Mouse (Mus musculus) G1E (cell line): ENCODE data around the gene Pbx1.

Source experiments
- CTCF ChIP-seq: IDR thresholded peaks from 2 replicates; pipeline ENCODE4 v1.5.1; 2012; ENCODE audit warnings: low read depth, low read length, inconsistent platforms, mixed read lengths
- GATA1 ChIP-seq: IDR thresholded peaks from 2 replicates; pipeline ENCODE4 v1.6.1; 2012; ENCODE audit warnings: borderline replicate concordance, low read length, inconsistent platforms, mixed read lengths
- GATA2 ChIP-seq: IDR thresholded peaks from 2 replicates; pipeline ENCODE4 v1.6.1; 2012; ENCODE audit warnings: low read depth, low read length, inconsistent platforms, borderline replicate concordance

DNA sequence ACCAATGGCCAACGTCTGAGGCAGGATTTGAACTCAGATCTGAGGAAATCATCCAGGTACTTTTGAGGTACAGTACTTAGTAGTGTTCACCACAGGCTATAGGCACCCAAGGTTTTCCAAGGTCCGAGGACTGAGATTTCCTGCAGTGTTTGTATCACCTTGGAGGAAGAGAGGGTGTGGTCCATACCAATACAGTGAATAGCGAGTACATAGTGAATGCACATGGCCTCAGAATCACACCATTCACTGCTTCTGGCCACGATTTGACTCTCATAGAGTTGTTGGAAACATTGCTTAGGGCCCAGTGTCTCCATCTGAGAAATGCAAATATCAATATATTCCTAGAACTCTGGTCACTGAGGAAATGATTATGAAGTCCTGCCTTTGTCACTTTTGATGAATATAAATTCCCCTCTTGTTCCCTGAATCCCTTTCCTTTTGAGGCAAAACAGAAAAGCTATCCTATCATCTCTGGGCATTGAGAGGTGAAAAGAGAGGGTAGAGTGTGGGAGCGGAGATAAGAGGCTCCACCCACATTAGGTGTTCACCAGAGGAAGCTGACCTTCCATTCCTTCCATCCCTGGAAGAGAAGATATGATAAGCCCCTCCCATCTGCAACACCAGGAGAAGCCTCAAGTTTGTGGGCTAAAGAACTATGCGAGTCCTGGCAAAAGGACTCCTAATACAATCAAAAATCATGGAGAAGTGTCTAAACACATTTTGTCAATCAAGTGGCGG lies 119.2 kb downstream of the Pbx1 start:
- no peak for TF ChIP-seq CTCF
- no peak for TF ChIP-seq GATA1
- no peak for TF ChIP-seq GATA2
